Mouse (Mus musculus): ENCODE measurements around the gene Smarca1. TPM values are rescaled to one million over a fixed set of nuclear protein-coding genes. Genes with fewer than 3 reads are reported as not detected.

Smarca1 gene
- polyA plus RNA-seq, 1 experiment from 2014 or later: 39.5 TPM

DNA sequence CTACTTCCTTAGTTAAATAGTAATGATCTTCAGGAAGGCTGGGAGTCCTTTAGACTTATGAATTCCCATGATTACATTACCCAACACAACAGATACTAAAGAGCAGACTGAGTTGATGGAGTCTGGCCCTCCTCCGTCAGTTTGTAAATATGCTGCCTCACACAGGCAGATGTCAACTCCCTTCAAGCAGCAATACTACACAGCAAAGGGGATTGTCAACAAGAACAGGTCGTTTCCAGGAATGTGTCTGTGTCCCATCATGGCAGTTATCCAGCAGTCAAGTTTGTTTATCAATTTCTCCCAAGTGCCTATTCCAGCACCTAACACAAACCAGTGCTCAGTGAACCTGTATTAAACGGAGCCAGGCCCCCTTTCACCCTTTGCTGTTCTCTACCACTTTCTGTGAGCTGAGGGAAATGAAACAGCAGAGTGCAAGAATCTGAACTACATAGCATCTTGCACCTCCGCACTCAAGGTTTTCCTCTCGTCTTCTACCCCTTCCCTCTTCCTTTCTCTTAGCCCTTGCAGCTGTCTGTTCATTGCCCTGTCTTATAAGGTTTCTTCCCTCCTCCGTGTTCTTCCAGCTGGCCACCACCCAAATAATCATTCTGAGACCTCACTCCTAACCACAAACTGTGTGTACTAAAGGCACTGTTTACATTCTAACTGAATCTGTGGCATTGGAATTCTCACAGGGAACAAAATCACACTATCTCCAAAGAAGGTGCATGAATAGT, 57.5 kb downstream of the Smarca1 start:
- Histone ChIP-seq H3K9me3 (replicated peaks; ENCODE audit: control insufficient read depth, low read length, poor library complexity, severe bottlenecking) (no peaks in the 10 kb centered on the region), H3K27ac (ENCODE audit: low read length) (no peak overlapping the region), H3K4me1 (ENCODE audit: control insufficient read depth, insufficient read depth, low read length) (no peaks in the 10 kb centered on the region), H3K4me2 (ENCODE audit: low read length) (no peak overlapping the region), H3K9ac (ENCODE audit: low read depth, low read length) (no peak overlapping the region), H3K36me3 (ENCODE audit: control insufficient read depth, insufficient read depth, low read length) (no peaks in the 10 kb centered on the region; the same call in 1 of the 2 replicates), H3K27me3 (ENCODE audit: control insufficient read depth, insufficient read depth, low read depth, low read length) (no peaks in the 10 kb centered on the region), H3K4me3 (ENCODE audit: low read depth, low read length) (no peak overlapping the region)
- no peak for ATAC-seq
- 78% methylated on average over 6 of the region's 6 CpGs for WGBS

DNA sequence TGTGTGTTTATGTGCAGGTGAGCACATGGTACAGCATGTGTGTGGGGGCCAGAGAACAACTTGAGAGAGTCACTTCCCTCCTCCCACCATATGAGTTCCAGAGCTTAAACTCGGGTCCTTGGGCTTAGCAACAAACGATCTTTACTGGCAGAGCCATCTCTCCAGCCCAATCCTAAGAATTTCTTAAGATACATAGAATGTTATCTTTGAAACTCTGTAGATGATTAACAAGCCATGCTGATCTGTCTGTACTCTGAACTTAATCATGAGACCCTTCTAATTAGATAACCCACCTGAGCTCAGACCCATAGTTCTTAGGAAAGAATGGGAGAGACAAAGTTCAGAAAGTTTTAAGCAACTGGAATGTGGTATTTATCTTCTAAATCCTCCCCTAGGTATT, 59.3 kb downstream of the Smarca1 start:
- Histone ChIP-seq H3K9ac (ENCODE audit: low read depth, low read length) (no peak overlapping the region), H3K9me3 (replicated peaks; ENCODE audit: control insufficient read depth, low read length, poor library complexity, severe bottlenecking) (no peaks in the 10 kb centered on the region), H3K27me3 (ENCODE audit: control insufficient read depth, insufficient read depth, low read depth, low read length) (no peaks in the 10 kb centered on the region), H3K36me3 (ENCODE audit: control insufficient read depth, insufficient read depth, low read length) (peaks cover 3% of the 10 kb centered on the region), H3K4me1 (ENCODE audit: control insufficient read depth, insufficient read depth, low read length) (no peaks in the 10 kb centered on the region), H3K4me3 (ENCODE audit: low read depth, low read length) (no peak overlapping the region), H3K4me2 (ENCODE audit: low read length) (no peak overlapping the region), H3K27ac (ENCODE audit: low read length) (no peak overlapping the region)
- WGBS: 85% methylated on average over 2 of the region's 2 CpGs
- no peak for ATAC-seq

DNA sequence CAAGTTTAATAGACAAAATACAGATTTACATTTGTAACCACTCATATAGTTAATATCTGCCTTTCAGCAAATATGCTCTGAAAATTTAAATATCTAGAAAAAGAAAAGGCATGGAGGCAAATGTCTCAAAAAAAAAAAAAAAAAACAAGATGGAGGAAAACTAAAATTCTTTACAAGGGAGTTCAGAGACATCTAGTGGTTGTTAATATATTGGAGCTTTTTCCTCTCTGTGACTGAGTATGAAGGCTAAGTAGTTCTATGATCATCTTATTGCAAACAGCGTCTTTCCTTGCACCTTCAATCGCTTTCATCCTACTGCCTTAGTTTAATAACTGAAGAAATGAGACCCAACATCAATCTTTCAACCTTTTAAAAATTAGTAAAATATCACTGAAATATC, 72.2 kb downstream of the Smarca1 start:
- no peak for ATAC-seq
- Histone ChIP-seq H3K9ac (ENCODE audit: low read depth, low read length) (no peak overlapping the region), H3K4me3 (ENCODE audit: low read depth, low read length) (no peak overlapping the region), H3K4me1 (ENCODE audit: control insufficient read depth, insufficient read depth, low read length) (no peaks in the 10 kb centered on the region), H3K27ac (ENCODE audit: low read length) (no peak overlapping the region), H3K4me2 (ENCODE audit: low read length) (no peak overlapping the region), H3K9me3 (replicated peaks; ENCODE audit: control insufficient read depth, low read length, poor library complexity, severe bottlenecking) (no peaks in the 10 kb centered on the region), H3K36me3 (ENCODE audit: control insufficient read depth, insufficient read depth, low read length) (no peaks in the 10 kb centered on the region), H3K27me3 (ENCODE audit: control insufficient read depth, insufficient read depth, low read depth, low read length) (no peaks in the 10 kb centered on the region)
- 70% methylated on average over 2 of the region's 2 CpGs for WGBS

GRCm38 (mm10) chrX:47808717-47809116, 84.1 kb downstream of the Smarca1 start:
- WGBS: 60% methylated on average over 2 of the region's 2 CpGs
- no peaks in the 10 kb centered on the region for H3K36me3 ChIP-seq (ENCODE audit: control insufficient read depth, insufficient read depth, low read length)
- H3K9ac ChIP-seq (ENCODE audit: low read depth, low read length): no peak overlapping the region
- no peaks in the 10 kb centered on the region for H3K4me1 ChIP-seq (ENCODE audit: control insufficient read depth, insufficient read depth, low read length)
- no peaks in the 10 kb centered on the region for H3K27me3 ChIP-seq (ENCODE audit: control insufficient read depth, insufficient read depth, low read depth, low read length)
- H3K27ac ChIP-seq (ENCODE audit: low read length): no peak overlapping the region
- no peaks in the 10 kb centered on the region for H3K9me3 ChIP-seq (replicated peaks; ENCODE audit: control insufficient read depth, low read length, poor library complexity, severe bottlenecking)
- H3K4me2 ChIP-seq (ENCODE audit: low read length): no peak overlapping the region
- H3K4me3 ChIP-seq (ENCODE audit: low read depth, low read length): no peak overlapping the region
- no peak for ATAC-seq

DNA sequence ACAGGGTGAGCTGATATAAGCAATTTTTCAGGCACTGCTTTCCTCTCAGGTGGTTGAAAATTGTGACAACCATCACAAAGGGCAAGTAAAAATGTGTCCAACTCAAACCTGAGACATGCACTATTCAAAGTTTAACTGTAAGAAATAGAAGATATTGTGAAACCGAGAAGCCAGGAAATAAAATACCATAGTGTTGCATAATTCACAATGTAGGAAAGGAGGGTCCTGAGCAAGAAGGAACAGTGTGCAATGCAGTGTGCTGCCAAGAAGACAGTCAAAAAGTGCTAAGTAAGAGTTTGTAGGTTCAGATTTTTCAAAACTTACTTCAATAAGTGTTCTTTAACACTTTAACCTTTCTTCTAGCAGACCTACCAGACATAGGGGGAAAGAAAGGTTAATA, 128.3 kb downstream of the Smarca1 start:
- WGBS: 90% methylated on average over 1 of the region's 1 CpGs
- no peaks in the 10 kb centered on the region for H3K27me3 ChIP-seq (ENCODE audit: control insufficient read depth, insufficient read depth, low read depth, low read length)

DNA sequence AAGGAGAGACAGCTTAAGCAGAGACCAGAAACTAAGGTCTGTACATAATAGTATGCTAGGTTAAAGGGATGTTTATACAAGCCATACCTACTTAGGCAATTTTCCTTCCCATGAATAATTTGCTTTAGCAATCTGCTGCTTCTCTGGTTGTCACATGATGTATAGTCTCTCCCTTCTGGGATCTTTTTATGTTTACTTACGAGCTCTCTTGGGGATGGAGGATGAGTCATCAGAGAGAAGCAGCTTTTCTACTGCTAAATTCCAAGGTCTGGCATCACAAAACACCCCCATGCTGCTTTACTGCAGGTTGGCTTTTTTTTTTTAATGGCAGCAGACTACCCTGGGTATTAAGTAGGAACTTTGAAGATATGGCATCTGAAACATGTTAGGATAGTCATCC, 132.6 kb downstream of the Smarca1 start:
- H3K36me3 ChIP-seq (ENCODE audit: control insufficient read depth, insufficient read depth, low read length): no peaks in the 10 kb centered on the region
- H3K27me3 ChIP-seq (ENCODE audit: control insufficient read depth, insufficient read depth, low read depth, low read length): no peaks in the 10 kb centered on the region
- H3K9ac ChIP-seq (ENCODE audit: low read depth, low read length): no peak overlapping the region
- no peaks in the 10 kb centered on the region for H3K9me3 ChIP-seq (replicated peaks; ENCODE audit: control insufficient read depth, low read length, poor library complexity, severe bottlenecking)
- H3K4me3 ChIP-seq (ENCODE audit: low read depth, low read length): no peak overlapping the region
- H3K27ac ChIP-seq (ENCODE audit: low read length): no peak overlapping the region
- 54% methylated on average over 1 of the region's 1 CpGs for WGBS
- no peak for ATAC-seq
- no peaks in the 10 kb centered on the region for H3K4me1 ChIP-seq (ENCODE audit: control insufficient read depth, insufficient read depth, low read length)
- no peak overlapping the region for H3K4me2 ChIP-seq (ENCODE audit: low read length)

More for the DNA sequence above, 128.3 kb downstream of the Smarca1 start:
- no peaks in the 10 kb centered on the region for H3K9me3 ChIP-seq (replicated peaks; ENCODE audit: control insufficient read depth, low read length, poor library complexity, severe bottlenecking)
- no peaks in the 10 kb centered on the region for H3K36me3 ChIP-seq (ENCODE audit: control insufficient read depth, insufficient read depth, low read length)
- ATAC-seq: no peak
- H3K9ac ChIP-seq (ENCODE audit: low read depth, low read length): no peak overlapping the region
- no peak overlapping the region for H3K4me2 ChIP-seq (ENCODE audit: low read length)
- H3K27ac ChIP-seq (ENCODE audit: low read length): no peak overlapping the region
- H3K4me3 ChIP-seq (ENCODE audit: low read depth, low read length): no peak overlapping the region
- no peaks in the 10 kb centered on the region for H3K4me1 ChIP-seq (ENCODE audit: control insufficient read depth, insufficient read depth, low read length)

Other genes starting within 250 kb of the Smarca1 start
- 35.3 and 36.5 TPM in 2 replicates for gene Ocrl, start 19.4 kb upstream of the Smarca1 start, polyA plus RNA-seq (2015; fragmentation: Nextera tagmentation; extraction: Ambion mirVana)
- 4.5 and 4.6 TPM in 2 replicates for gene Apln, start 141.9 kb upstream of the Smarca1 start, polyA plus RNA-seq (2015; fragmentation: Nextera tagmentation; extraction: Ambion mirVana)
- gene Xpnpep2, start 215.8 kb upstream of the Smarca1 start, polyA plus RNA-seq (2015; fragmentation: Nextera tagmentation; extraction: Ambion mirVana): 0.55 and 0.84 TPM in 2 replicates